Mouse (Mus musculus) midbrain, embryonic 16.5 days (tissue): Measurements from ENCODE around the gene Arhgap25. TPM values are rescaled to one million over a fixed set of nuclear protein-coding genes. Genes with fewer than 3 reads are reported as not detected.
"Not testable (repeated sequence)": the region's sequence is repeated elsewhere in the genome, so short reads cannot be mapped to it uniquely, and the experiment has no call there.

Experiments
- ATAC-seq: fragments of 200-750 bp; cut with Nextera tagmentation; 2 replicates; pipeline ENCODE4 v1.8.0; 2017; ENCODE audit warnings: moderate TSS enrichment
- H3K27ac ChIP-seq: fragments of 300-500 bp; sonication (generic); 2 replicates; pipeline ENCODE4 v1.5.1; 2014; ENCODE audit warnings: mild to moderate bottlenecking, low read length, mixed read lengths
- H3K27me3 ChIP-seq: fragments of 300-500 bp; sonication (generic); 2 replicates; pipeline ENCODE4 v1.6.1; 2014; ENCODE audit warnings: low read depth, low read length, mixed read lengths; ENCODE audit not compliant: control insufficient read depth, insufficient read depth
- H3K36me3 ChIP-seq: fragments of 300-500 bp; sonication (generic); 2 replicates; pipeline ENCODE4 v1.6.1; 2014; ENCODE audit warnings: mild to moderate bottlenecking, low read length, moderate library complexity, mixed read lengths; ENCODE audit not compliant: control insufficient read depth, insufficient read depth
- H3K4me1 ChIP-seq: fragments of 300-500 bp; sonication (generic); 2 replicates; pipeline ENCODE4 v1.6.1; 2014; ENCODE audit warnings: mild to moderate bottlenecking, low read length, mixed read lengths; ENCODE audit not compliant: control insufficient read depth, insufficient read depth
- H3K4me2 ChIP-seq: fragments of 300-500 bp; sonication (generic); 2 replicates; pipeline ENCODE4 v1.6.1; 2014; ENCODE audit warnings: mild to moderate bottlenecking, low read length, mixed read lengths
- H3K4me3 ChIP-seq: fragments of 300-500 bp; sonication (generic); 2 replicates; pipeline ENCODE4 v1.5.1; 2014; ENCODE audit warnings: low read depth, mild to moderate bottlenecking, low read length, moderate library complexity, mixed read lengths
- H3K9ac ChIP-seq: fragments of 300-500 bp; sonication (generic); 2 replicates; pipeline ENCODE4 v1.6.1; 2014; ENCODE audit warnings: low read depth, low read length, mixed read lengths
- H3K9me3 ChIP-seq: fragments of 300-500 bp; sonication (generic); replicated peaks from 2 replicates; pipeline ENCODE4 v1.6.1; 2014; ENCODE audit warnings: mild to moderate bottlenecking, low read length, mixed read lengths; ENCODE audit not compliant: control insufficient read depth, poor library complexity, severe bottlenecking
- WGBS: fragments of 180-500 bp; shearing (Covaris S2); extraction: QIAGEN DNeasy Blood & Tissue Kit; methylation state at CpG from one replicate; pipeline ENCODE4 v1.1.7; 2014; 5-methylcytosine and 5-hydroxymethylcytosine counted together
- polyA plus RNA-seq: library from polyadenylated mRNA; unstranded; fragments of >200 nt; fragmentation: Nextera tagmentation; extraction: Ambion mirVana; gene quantifications from 2 replicates; pipeline ENCODE4 v1.2.1, GENCODE M21; 2015

The Arhgap25 gene
- polyA plus RNA-seq: 0.99 and 1.9 TPM in 2 replicates

DNA sequence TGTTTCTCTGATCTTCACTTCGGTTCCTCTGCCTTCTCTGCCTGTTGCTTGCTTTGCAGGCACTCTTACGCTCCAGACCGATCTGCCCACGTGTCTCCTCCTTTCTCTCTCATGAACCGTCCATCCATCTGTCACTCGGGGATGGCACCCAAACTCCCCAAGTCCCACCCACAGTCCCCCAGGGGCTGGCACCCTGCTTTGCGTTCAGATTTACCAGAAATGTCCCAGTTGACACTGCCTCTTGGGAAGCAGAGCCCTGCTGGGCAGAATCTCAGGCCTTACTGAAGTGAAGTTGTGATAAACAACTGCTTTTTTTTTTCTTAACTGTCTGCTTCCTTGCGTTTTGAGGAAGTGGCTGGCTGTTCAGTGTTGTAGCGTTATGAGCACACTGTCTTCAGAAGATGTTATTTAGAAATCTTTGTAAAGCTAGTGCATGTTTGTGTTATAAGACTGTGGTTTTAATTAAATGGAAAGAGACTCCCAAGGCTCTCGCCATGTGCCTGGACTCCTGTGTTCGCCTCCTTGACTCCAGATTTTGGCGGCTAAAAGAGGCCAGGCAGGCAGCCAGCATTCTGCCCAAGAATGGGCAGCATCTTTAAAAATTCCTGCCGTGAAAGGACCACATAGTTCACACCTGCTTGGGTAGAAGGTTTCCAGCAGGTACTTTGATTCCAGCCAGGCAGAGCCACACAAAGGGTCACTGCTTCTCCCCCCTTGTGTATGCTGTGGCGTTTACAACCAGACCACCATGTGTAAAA, at the start of gene Arhgap25:
TSS of gene Arhgap25 (minus strand) at position 307 of the 758 bp plus-strand sequence.
- Histone ChIP-seq H3K9ac (no peak within 1 kb of the TSS), H3K4me3 (no peak within 1 kb of the TSS), H3K4me2 (no peak within 1 kb of the TSS), H3K36me3 (no peaks in the 10 kb centered on the region), H3K9me3 (no peaks in the 10 kb centered on the region), H3K27me3 (no peaks in the 10 kb centered on the region), H3K27ac (no peak within 1 kb of the TSS), H3K4me1 (no peaks in the 10 kb centered on the region)
- 68% methylated on average over 14 of the region's 14 CpGs for WGBS
- no peak for ATAC-seq

DNA sequence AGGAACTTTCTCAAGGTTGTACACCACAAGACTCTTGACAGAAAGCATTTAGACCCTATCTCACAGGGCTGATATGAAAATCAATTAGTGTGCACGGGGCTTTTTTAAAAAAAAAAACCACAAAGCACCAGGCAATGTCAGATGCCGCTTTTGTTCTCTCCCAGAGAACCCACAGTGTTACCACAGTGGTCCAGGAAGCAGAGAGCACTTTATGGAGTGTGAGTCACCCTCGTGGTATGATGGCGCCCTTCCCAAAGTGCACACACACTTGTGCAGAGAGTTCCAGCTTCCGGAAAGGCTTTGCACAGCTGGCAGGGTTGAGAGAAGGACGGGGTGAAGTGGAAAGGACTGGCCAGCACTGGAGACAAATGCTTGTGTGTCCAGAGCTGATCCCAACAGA, 49.4 kb upstream of the Arhgap25 start:
- H3K4me2 ChIP-seq: no peak overlapping the region
- no peak overlapping the region for H3K27ac ChIP-seq
- no peaks in the 10 kb centered on the region for H3K36me3 ChIP-seq
- 82% methylated on average over 6 of the region's 6 CpGs for WGBS
- no peaks in the 10 kb centered on the region for H3K4me1 ChIP-seq
- no peak for ATAC-seq
- no peak overlapping the region for H3K4me3 ChIP-seq
- H3K27me3 ChIP-seq: no peaks in the 10 kb centered on the region
- H3K9ac ChIP-seq: no peak overlapping the region
- no peaks in the 10 kb centered on the region for H3K9me3 ChIP-seq

DNA sequence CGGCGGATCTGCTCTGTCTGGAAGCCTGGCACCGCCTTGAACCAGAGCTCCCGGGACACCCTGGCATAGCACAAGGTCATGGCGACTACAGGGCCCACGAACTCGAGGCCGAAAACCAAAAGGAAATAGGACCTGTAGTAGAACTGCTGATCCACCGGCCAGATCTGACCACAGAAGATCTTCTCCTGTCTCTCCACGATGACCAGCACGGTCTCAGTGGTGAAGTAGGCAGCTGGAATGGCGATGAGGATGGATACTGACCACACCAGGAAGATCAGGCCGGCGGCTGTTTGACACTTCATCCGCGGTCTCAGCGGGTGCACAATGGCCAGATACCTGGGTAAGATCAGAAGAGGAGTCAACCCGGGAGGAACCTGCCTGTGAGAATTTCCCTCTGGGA, 48.5 kb upstream of the Arhgap25 start:
- Histone ChIP-seq H3K36me3 (no peaks in the 10 kb centered on the region), H3K27ac (no peak overlapping the region), H3K9ac (no peak overlapping the region), H3K4me1 (no peaks in the 10 kb centered on the region), H3K9me3 (no peaks in the 10 kb centered on the region), H3K4me2 (no peak overlapping the region), H3K27me3 (no peaks in the 10 kb centered on the region), H3K4me3 (no peak overlapping the region)
- WGBS: 92% methylated on average over 18 of the region's 18 CpGs
- no peak for ATAC-seq

DNA sequence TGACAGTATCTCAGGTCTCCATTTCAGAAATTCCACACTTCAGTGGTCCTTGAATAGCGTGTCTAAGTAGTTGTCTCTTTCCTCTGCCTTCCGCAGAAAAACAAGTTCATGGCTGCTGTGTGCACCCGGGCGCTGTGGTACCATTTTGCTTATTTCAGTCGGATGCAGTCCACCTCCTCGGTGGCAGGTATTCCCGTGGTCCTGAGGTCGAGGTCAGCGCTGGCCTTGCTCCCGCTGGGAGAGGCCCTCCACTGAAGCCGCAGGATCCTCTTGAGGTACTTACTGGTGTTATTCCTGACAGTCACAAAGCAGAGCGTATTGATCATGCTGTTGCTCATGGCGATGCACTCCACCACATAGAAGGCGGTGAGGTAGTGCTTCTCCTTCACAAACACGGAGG, 48.0 kb upstream of the Arhgap25 start:
- no peaks in the 10 kb centered on the region for H3K4me1 ChIP-seq
- no peaks in the 10 kb centered on the region for H3K9me3 ChIP-seq
- H3K36me3 ChIP-seq: no peaks in the 10 kb centered on the region
- WGBS: 86% methylated on average over 15 of the region's 15 CpGs
- no peak overlapping the region for H3K4me2 ChIP-seq
- no peak overlapping the region for H3K27ac ChIP-seq
- H3K9ac ChIP-seq: no peak overlapping the region
- no peak overlapping the region for H3K4me3 ChIP-seq
- no peak for ATAC-seq
- H3K27me3 ChIP-seq: no peaks in the 10 kb centered on the region

DNA sequence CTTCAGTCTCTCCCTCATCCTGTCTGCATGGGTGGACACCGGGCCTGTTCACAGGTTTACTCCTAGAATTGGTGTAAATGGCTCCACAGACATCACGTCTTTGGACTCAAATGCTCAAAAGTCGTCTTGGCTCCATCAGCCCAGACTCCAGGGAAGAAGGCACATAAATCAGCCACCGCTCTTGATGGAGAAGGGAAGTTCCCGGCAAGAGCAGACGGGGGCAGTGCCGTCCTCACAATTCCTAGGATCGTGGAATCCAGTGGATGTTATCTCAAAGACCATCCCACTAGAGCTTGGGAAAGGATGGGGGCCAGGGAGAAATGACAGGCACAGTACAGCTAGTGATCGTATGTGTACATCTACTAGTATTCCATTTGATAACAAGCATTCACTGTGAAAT, 45.2 kb upstream of the Arhgap25 start:
- H3K4me2 ChIP-seq: no peak overlapping the region
- no peak overlapping the region for H3K4me3 ChIP-seq
- H3K36me3 ChIP-seq: no peaks in the 10 kb centered on the region
- H3K27ac ChIP-seq: no peak overlapping the region
- no peaks in the 10 kb centered on the region for H3K4me1 ChIP-seq
- no peak for ATAC-seq
- no peaks in the 10 kb centered on the region for H3K27me3 ChIP-seq
- H3K9ac ChIP-seq: no peak overlapping the region
- no peaks in the 10 kb centered on the region for H3K9me3 ChIP-seq
- 61% methylated on average over 9 of the region's 9 CpGs for WGBS

DNA sequence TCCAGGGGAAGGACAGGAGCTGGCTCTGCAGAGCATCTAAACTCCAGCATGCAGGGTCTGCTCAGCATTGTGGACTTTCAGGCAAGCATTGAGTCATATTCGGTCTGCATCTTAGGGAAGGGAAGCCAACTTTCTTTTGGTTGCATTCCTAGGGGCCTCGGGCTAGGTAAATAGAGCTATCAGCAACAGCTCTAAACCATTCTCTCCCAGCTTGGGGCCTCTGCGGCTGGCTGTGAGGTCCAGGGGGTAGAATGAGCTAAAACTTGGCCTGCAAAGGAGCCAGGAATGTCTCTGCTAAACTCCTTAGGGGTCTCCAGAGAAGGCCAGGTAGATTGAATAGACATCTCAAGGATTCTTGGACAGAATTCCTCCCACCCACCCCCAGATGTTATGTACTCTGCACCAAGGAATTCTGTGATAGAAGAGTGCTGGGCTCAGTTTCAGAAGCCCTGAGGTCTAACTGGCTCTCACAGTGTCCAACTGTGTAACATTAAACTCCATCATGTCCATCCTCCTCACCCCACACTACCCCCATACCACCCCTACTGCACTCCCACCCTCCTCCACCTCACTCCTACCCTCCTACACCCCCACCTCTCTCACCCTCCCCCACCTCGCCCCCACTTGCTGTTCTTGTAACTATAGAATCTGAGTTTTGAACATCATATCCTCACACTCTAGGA, 43.7 kb upstream of the Arhgap25 start:
- no peaks in the 10 kb centered on the region for H3K27me3 ChIP-seq
- H3K36me3 ChIP-seq: no peaks in the 10 kb centered on the region
- no peak overlapping the region for H3K4me3 ChIP-seq
- H3K9ac ChIP-seq: no peak overlapping the region
- 49% methylated on average over 4 of the region's 4 CpGs for WGBS
- no peak for ATAC-seq
- H3K4me2 ChIP-seq: no peak overlapping the region
- H3K9me3 ChIP-seq: no peaks in the 10 kb centered on the region
- H3K27ac ChIP-seq: no peak overlapping the region
- H3K4me1 ChIP-seq: no peaks in the 10 kb centered on the region

DNA sequence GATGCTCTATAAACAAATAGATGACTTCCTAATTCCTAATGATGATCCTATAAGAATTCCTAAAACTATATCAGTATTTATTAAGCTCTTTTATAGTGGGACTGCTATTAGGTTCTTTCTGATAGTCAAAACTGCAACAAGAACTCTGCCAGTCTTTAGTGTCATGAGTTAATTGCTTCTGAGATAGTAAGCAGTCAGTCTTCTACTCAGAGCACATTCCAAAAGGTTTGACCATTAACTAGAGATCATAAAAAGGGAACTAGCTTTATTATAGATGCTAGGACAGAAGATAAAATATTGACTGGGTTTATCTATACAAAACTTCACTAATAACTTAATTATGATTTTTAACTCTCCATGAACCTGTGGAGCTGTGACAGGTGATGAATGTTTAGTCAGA, 38.8 kb upstream of the Arhgap25 start:
- not testable (repeated sequence) for ATAC-seq, H3K4me2 ChIP-seq, H3K4me3 ChIP-seq, H3K36me3 ChIP-seq, H3K27me3 ChIP-seq, H3K4me1 ChIP-seq, H3K9me3 ChIP-seq, H3K27ac ChIP-seq, H3K9ac ChIP-seq

DNA sequence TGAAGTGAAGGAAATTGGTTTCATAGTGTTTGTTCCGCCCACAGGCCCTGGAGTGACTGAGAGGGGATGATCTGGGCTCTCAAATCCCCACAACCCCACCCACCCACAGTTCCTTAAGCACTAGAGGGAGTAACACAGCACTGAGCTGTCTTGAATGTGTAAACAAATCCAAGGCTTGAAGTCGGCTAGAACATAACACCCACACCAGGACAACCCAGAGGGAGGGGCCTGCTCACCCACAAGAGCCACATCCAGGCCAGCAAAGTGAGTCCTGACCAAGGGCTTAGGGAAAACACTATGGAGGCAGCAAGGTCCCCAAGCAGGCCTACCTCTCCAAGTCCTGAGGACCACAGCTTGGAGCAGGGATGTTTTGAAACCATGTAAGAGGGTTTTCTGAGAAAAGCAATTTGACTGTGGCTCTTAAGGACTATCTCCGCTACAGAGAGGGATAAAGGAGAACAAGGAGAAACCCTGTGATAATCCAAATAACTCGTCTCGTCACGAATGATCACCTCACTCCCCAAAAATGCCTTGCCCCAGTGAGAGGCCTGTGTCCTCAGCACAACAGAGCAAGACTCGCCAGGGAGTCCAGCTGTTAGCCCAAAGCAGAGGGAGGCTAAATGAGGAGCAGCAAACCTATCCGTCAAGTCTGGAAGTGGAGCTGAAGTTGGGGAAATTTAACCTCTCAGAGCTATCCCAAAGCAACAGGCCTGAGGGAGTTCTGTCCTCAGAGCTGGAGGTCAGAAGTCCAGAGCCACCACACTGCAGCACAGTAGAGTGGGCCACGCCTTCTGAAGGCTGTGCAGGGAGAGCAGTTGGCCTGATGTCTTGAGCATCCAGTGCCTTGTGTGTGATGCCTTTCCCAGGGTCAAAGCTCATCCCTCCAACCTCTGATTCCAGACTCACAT, 34.9 kb upstream of the Arhgap25 start:
- no peak overlapping the region for H3K9ac ChIP-seq
- H3K36me3 ChIP-seq: no peaks in the 10 kb centered on the region
- no peak for ATAC-seq
- WGBS: 61% methylated on average over 9 of the region's 9 CpGs
- no peak overlapping the region for H3K27ac ChIP-seq
- no peak overlapping the region for H3K4me3 ChIP-seq
- H3K4me2 ChIP-seq: no peak overlapping the region
- no peaks in the 10 kb centered on the region for H3K27me3 ChIP-seq
- no peaks in the 10 kb centered on the region for H3K9me3 ChIP-seq
- no peaks in the 10 kb centered on the region for H3K4me1 ChIP-seq
